Mouse (Mus musculus) heart, adult 2 months (tissue): Measurements from ENCODE around the gene Etfdh.

Experiments
- CTCF ChIP-seq: fragments of 200-600 bp; IDR thresholded peaks from 2 replicates; pipeline ENCODE4 v1.8.1; 2022; ENCODE audit warnings: antibody characterized with exemption, mild to moderate bottlenecking, moderate library complexity
- POLR2A ChIP-seq: fragments of 200-500 bp; IDR thresholded peaks from 2 replicates; pipeline ENCODE4 v1.6.1; 2011; ENCODE audit warnings: mild to moderate bottlenecking, low read depth, low read length, control low read depth; ENCODE audit not compliant: insufficient read depth

- no peak for TF ChIP-seq POLR2A
- peak; percentile 88 for TF ChIP-seq CTCF
Observed at GRCm38 (mm10) chr3:79664787-79665408, 35.6 kb upstream of the Etfdh start.
